Mouse (Mus musculus) embryonic facial prominence, embryonic 13.5 days (tissue): ENCODE measurements around the gene Sectm1b. TPM values are rescaled to one million over a fixed set of nuclear protein-coding genes. Genes with fewer than 3 reads are reported as not detected.
"Not testable (repeated sequence)": the region's sequence is repeated elsewhere in the genome, so short reads cannot be mapped to it uniquely, and the experiment has no call there.

Experiments used
- ATAC-seq: fragments of 200-750 bp; cut with Nextera tagmentation; 2 replicates; pipeline ENCODE4 v1.8.0; 2017; ENCODE audit warnings: low read depth; ENCODE audit not compliant: insufficient number of reproducible peaks, insufficient read depth, low FRiP score, low TSS enrichment
- H3K27ac ChIP-seq: fragments of 300-500 bp; sonication (generic); 2 replicates; pipeline ENCODE4 v1.5.1; 2015; ENCODE audit warnings: moderate library complexity, mild to moderate bottlenecking, inconsistent platforms
- H3K27me3 ChIP-seq: fragments of 300-500 bp; sonication (generic); 2 replicates; pipeline ENCODE4 v1.6.1; 2015; ENCODE audit warnings: mild to moderate bottlenecking, inconsistent platforms
- H3K36me3 ChIP-seq: fragments of 300-500 bp; sonication (generic); 2 replicates; pipeline ENCODE4 v1.6.1; 2015; ENCODE audit warnings: mild to moderate bottlenecking, inconsistent platforms
- H3K4me1 ChIP-seq: fragments of 300-500 bp; sonication (generic); 2 replicates; pipeline ENCODE4 v1.6.1; 2015; ENCODE audit warnings: inconsistent platforms
- H3K4me2 ChIP-seq: fragments of 300-500 bp; sonication (generic); 2 replicates; pipeline ENCODE4 v1.6.1; 2015; ENCODE audit warnings: moderate library complexity, mild to moderate bottlenecking, inconsistent platforms
- H3K4me3 ChIP-seq: fragments of 300-500 bp; sonication (generic); 2 replicates; pipeline ENCODE4 v1.5.1; 2015; ENCODE audit warnings: mild to moderate bottlenecking, inconsistent platforms
- H3K9ac ChIP-seq: fragments of 300-500 bp; sonication (generic); 2 replicates; pipeline ENCODE4 v1.6.1; 2015; ENCODE audit warnings: mild to moderate bottlenecking, inconsistent platforms
- H3K9me3 ChIP-seq: fragments of 300-500 bp; sonication (generic); 2 replicates; pipeline ENCODE4 v1.6.1; 2016; ENCODE audit warnings: inconsistent platforms
- WGBS: fragments of 180-500 bp; shearing (Covaris S2); methylation state at CpG from one replicate; pipeline ENCODE4 v1.1.7; 2015; ENCODE audit warnings: mixed read lengths; 5-methylcytosine and 5-hydroxymethylcytosine counted together
- polyA plus RNA-seq: library from polyadenylated mRNA; unstranded; fragments of >200 nt; fragmentation: Nextera tagmentation; extraction: Ambion mirVana; gene quantifications from 2 replicates; pipeline ENCODE4 v1.2.1, GENCODE M21; 2015

Gene Sectm1b
- polyA plus RNA-seq = 0.59 and 0.99 TPM in 2 replicates

- Histone ChIP-seq H3K27ac (no peak within 1 kb of the TSS), H3K9ac (no peak within 1 kb of the TSS), H3K9me3 (no peaks in the 10 kb centered on the region), H3K36me3 (no peaks in the 10 kb centered on the region), H3K4me1 (no peaks in the 10 kb centered on the region), H3K27me3 (no peaks in the 10 kb centered on the region), H3K4me3 (no peak within 1 kb of the TSS), H3K4me2 (no peak within 1 kb of the TSS)
- WGBS = 65% methylated on average over 5 of the region's 5 CpGs
- no peak for ATAC-seq
Observed at GRCm38 (mm10) chr11:121063379-121063778, at the start of gene Sectm1b. Gene Sectm1b (minus strand): TSS chr11:121063569.

- no peak for ATAC-seq
- Histone ChIP-seq H3K4me3 (no peak overlapping the region), H3K9ac (no peak overlapping the region), H3K9me3 (no peaks in the 10 kb centered on the region), H3K4me2 (no peak overlapping the region), H3K27me3 (no peaks in the 10 kb centered on the region), H3K4me1 (no peaks in the 10 kb centered on the region), H3K27ac (no peak overlapping the region), H3K36me3 (no peaks in the 10 kb centered on the region)
- 80% methylated on average over 5 of the region's 5 CpGs for WGBS
Observed at GRCm38 (mm10) chr11:121112091-121112775, 48.9 kb upstream of the Sectm1b start.

GRCm38 (mm10) chr11:121111601-121112000 is 48.2 kb upstream of the Sectm1b start:
- 83% methylated on average over 1 of the region's 1 CpGs for WGBS
- Histone ChIP-seq H3K4me2 (no peak overlapping the region), H3K4me1 (no peaks in the 10 kb centered on the region), H3K27ac (no peak overlapping the region), H3K4me3 (no peak overlapping the region), H3K9me3 (no peaks in the 10 kb centered on the region), H3K36me3 (no peaks in the 10 kb centered on the region), H3K27me3 (no peaks in the 10 kb centered on the region), H3K9ac (no peak overlapping the region)
- ATAC-seq = no peak

- Histone ChIP-seq H3K4me1 (no peaks in the 10 kb centered on the region), H3K36me3 (no peaks in the 10 kb centered on the region), H3K4me2 (no peak overlapping the region), H3K4me3 (no peak overlapping the region), H3K9me3 (no peaks in the 10 kb centered on the region), H3K27ac (no peak overlapping the region), H3K9ac (no peak overlapping the region), H3K27me3 (no peaks in the 10 kb centered on the region)
- WGBS = 88% methylated on average over 3 of the region's 3 CpGs
- no peak for ATAC-seq
Observed at GRCm38 (mm10) chr11:121111051-121111450, 47.7 kb upstream of the Sectm1b start.

GRCm38 (mm10) chr11:121109986-121110385 is 46.6 kb upstream of the Sectm1b start:
- H3K4me1 ChIP-seq = no peaks in the 10 kb centered on the region
- no peaks in the 10 kb centered on the region for H3K36me3 ChIP-seq
- 21% methylated on average over 2 of the region's 2 CpGs for WGBS
- H3K27me3 ChIP-seq = no peaks in the 10 kb centered on the region
- H3K4me3 ChIP-seq = no peak overlapping the region
- no peak for ATAC-seq
- no peaks in the 10 kb centered on the region for H3K9me3 ChIP-seq
- no peak overlapping the region for H3K4me2 ChIP-seq
- H3K27ac ChIP-seq = no peak overlapping the region
- H3K9ac ChIP-seq = no peak overlapping the region

- no peak overlapping the region for H3K4me3 ChIP-seq
- ATAC-seq = no peak
- H3K27ac ChIP-seq = no peak overlapping the region
- H3K4me2 ChIP-seq = no peak overlapping the region
- H3K27me3 ChIP-seq = no peaks in the 10 kb centered on the region
- no peaks in the 10 kb centered on the region for H3K4me1 ChIP-seq
- no peaks in the 10 kb centered on the region for H3K36me3 ChIP-seq
- no peaks in the 10 kb centered on the region for H3K9me3 ChIP-seq
- 68% methylated on average over 9 of the region's 9 CpGs for WGBS
- no peak overlapping the region for H3K9ac ChIP-seq
Observed at GRCm38 (mm10) chr11:121108061-121108460, 44.7 kb upstream of the Sectm1b start.

- H3K27me3 ChIP-seq, H3K27ac ChIP-seq, H3K4me3 ChIP-seq, H3K9ac ChIP-seq, H3K4me1 ChIP-seq, H3K36me3 ChIP-seq, H3K9me3 ChIP-seq, ATAC-seq, H3K4me2 ChIP-seq: not testable (repeated sequence)
- WGBS = 54% methylated on average over 1 of the region's 1 CpGs
Observed at GRCm38 (mm10) chr11:121107242-121107641, 43.9 kb upstream of the Sectm1b start.

- Histone ChIP-seq H3K9ac (no peak overlapping the region), H3K36me3 (no peaks in the 10 kb centered on the region), H3K27me3 (no peaks in the 10 kb centered on the region), H3K4me3 (no peak overlapping the region), H3K4me2 (no peak overlapping the region), H3K4me1 (no peaks in the 10 kb centered on the region), H3K27ac (no peak overlapping the region), H3K9me3 (no peaks in the 10 kb centered on the region; the same call in 1 of the 2 replicates)
- no peak for ATAC-seq
- 82% methylated on average over 4 of the region's 4 CpGs for WGBS
Observed at GRCm38 (mm10) chr11:121101124-121101805, 37.9 kb upstream of the Sectm1b start.

GRCm38 (mm10) chr11:121100692-121101091 is 37.3 kb upstream of the Sectm1b start:
- ATAC-seq = no peak
- no peak overlapping the region for H3K27ac ChIP-seq
- H3K9me3 ChIP-seq = no peaks in the 10 kb centered on the region; the same call in 1 of the 2 replicates
- no peaks in the 10 kb centered on the region for H3K4me1 ChIP-seq
- H3K4me3 ChIP-seq = no peak overlapping the region
- 62% methylated on average over 7 of the region's 7 CpGs for WGBS
- no peaks in the 10 kb centered on the region for H3K36me3 ChIP-seq
- H3K27me3 ChIP-seq = no peaks in the 10 kb centered on the region
- H3K4me2 ChIP-seq = no peak overlapping the region
- no peak overlapping the region for H3K9ac ChIP-seq

- 72% methylated on average over 7 of the region's 7 CpGs for WGBS
- H3K4me1 ChIP-seq = no peaks in the 10 kb centered on the region
- no peaks in the 10 kb centered on the region for H3K27me3 ChIP-seq
- no peak overlapping the region for H3K9ac ChIP-seq
- no peaks in the 10 kb centered on the region; the same call in 1 of the 2 replicates for H3K9me3 ChIP-seq
- H3K27ac ChIP-seq = no peak overlapping the region
- no peak overlapping the region for H3K4me2 ChIP-seq
- no peak for ATAC-seq
- H3K36me3 ChIP-seq = no peaks in the 10 kb centered on the region
- no peak overlapping the region for H3K4me3 ChIP-seq
Observed at GRCm38 (mm10) chr11:121099762-121100161, 36.4 kb upstream of the Sectm1b start.

GRCm38 (mm10) chr11:121092606-121093585 is 29.5 kb upstream of the Sectm1b start:
- H3K4me3 ChIP-seq = no peak overlapping the region
- no peak for ATAC-seq
- H3K9ac ChIP-seq = no peak overlapping the region
- H3K27ac ChIP-seq = no peak overlapping the region
- WGBS = 88% methylated on average over 14 of the region's 14 CpGs
- no peak overlapping the region for H3K4me2 ChIP-seq
- no peaks in the 10 kb centered on the region for H3K27me3 ChIP-seq
- no peaks in the 10 kb centered on the region for H3K9me3 ChIP-seq
- no peaks in the 10 kb centered on the region for H3K36me3 ChIP-seq
- H3K4me1 ChIP-seq = no peaks in the 10 kb centered on the region
